Mouse (Mus musculus): Measurements from ENCODE around the gene Erc2.

- TF ChIP-seq CTCF (IDR thresholded peaks at IDR 0.05; ENCODE audit: low read depth) (no peak), EP300 (IDR thresholded peaks at IDR 0.05; ENCODE audit: low read depth) (no peak)
Measured at GRCm38 (mm10) chr14:27758230-27758629, 136.0 kb downstream of the Erc2 start.

All from liver, embryonic 14.5 days (tissue).